Mouse (Mus musculus): ENCODE data around the gene Hdac9. TPM values are rescaled to one million over a fixed set of nuclear protein-coding genes. Genes with fewer than 3 reads are reported as not detected.

The Hdac9 gene
- total RNA-seq (2023), result 3.4 TPM

DNA sequence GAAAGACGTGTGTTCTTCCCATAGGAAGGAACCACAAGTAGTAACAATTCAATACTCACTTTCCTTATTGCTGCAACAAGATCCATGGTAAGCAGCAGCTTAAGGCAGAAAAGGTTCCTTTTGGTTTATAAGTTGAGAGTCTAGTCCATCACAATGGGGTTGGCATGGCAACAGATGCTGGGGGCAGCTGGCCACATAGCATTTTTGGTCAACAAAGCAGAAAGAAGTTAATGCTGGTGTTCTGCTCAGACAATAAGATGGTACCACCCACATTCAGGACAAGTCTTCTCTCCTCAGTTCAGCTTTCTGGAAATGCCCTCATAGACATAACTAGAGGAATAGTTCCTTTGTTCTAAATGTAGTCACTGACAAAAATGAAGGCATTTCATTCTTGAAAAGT, at the start of gene Hdac9:
TSS of gene Hdac9 (minus strand) at position 101 of the 400 bp plus-strand sequence.

Other genes starting within 250 kb of the Hdac9 start
- gene Prps1l1, start 67.7 kb upstream of the Hdac9 start, total RNA-seq (2023), result not detected
- 18.2 TPM for gene Snx13, start 130.1 kb upstream of the Hdac9 start, total RNA-seq (2023)

All from CD4-positive naive resting alpha-beta T cell, adult 57 days (primary cell).